Mouse (Mus musculus) embryo, embryonic 10 days (tissue): ENCODE measurements around the gene Rcan2.
A peak's percentile ranks its signal among the peaks of the same experiment; 100 is the strongest.

Experiments
- DNase-seq: peaks from one replicate; pipeline ENCODE4 v3.0.0-alpha.2; 2015; ENCODE audit warnings: low spot score

Rcan2 gene

DNA sequence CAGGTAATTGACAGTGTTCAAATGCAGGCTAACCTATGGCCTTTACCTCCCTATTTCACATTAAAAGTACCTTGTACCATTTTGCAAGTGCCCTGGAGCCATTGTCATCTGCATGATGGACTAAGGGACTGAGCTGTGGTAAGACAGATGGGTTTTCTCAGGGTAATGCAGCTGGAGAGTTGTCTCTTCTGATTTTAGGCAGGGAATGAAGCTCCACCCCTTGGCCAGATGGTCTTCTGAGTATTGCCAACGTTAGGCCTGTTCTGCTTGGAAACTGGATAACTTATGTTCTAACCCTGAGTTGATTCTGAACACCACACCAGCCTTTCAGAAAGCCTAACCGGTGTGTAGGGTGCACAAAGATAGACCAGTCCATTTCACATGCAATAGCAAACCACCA is 222.7 kb downstream of the Rcan2 start:
- no peak for DNase-seq

DNA sequence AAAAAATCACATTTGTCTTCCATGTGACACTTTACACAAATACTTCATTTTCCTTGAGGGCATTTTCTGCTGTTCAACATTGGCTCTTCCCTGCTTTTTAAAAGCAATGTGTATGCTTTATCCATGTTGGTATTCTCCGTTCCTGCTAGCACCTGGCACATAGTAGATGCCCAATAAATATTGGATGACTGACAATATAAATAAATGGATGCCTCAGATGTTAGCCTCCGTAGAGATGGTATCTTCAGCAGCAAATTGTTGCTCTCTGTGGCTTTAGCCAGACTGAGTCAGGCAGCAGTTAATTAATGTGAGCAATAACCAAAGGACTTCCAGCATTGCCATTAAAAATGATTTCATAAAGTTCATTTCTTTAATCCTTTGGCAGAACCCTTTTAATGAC is 223.9 kb downstream of the Rcan2 start:
- DNase-seq, result no peak

DNA sequence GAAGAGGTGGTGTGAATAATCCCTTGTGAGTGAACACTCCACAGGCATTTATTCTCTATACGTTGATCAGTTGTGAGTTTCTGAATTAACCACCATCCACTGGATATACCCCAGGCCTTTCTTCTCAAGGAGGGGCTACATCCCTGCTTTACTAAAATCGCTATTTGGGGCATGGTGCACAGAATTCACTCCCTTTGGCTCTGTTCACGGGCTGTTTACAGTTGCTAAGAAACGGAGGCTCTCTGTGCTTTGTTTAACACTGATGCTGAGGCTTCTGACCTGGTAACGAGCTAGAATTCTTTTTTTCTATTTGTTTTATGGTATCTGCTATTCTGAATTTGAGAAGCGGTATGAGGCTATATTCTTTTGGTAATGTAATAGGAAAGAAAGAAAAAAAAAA is 224.8 kb downstream of the Rcan2 start:
- no peak for DNase-seq

DNA sequence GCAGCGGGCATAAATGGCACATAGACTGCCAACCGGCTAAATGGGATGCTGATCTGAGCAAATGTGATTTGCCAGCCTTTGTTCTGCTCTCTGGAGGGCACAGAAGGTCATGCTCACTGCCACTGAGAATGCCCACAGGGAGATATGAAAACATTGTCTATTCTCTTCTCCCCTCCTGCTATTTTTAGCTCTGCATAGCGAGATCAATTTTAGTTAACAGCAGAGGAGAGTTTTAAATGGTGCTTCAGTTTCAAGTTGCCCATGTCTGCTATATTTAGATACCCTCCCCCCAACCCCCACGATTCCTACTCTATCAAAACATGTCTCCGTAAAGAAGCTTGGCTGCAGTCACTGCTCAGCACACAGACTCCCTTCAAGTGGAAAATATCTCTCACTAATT is 225.2 kb downstream of the Rcan2 start:
- DNase-seq, result no peak

DNA sequence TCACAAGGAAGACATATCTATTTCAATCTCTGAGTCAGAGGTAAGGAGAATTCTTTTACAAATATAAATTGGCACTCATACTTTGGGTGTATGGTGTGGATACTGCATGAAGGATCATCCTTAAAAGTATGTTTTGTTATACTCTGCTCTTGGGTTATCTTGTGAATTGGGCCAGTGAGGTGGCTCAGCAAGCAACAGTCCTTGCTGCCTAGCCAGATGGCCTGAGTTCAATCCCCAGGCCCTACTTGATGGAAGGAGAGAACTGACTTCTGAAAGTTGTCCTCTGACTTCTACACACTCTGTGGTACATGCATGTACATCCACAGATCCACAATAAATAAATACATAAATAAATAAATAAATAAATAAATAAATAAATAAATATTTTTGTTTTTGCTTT is 225.6 kb downstream of the Rcan2 start:
- DNase-seq, result no peak

DNA sequence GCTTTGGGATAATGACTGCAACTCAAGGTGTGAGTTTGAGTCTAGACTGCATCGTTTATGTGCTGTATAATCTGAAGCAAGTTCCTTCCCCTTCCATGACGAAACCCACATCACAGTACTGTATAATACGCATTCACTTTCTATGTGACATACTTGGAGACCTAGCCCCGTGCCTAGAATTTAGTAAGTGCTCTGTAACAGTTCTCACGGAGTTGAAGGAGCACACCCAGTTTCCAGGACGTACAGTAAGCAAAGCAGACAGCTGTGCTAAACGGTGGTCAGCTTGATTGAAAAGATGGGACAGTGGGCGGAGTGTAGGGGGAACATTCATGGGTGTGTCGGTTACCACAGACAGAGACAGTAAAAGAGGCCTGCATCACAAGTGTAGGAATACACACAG is 226.2 kb downstream of the Rcan2 start:
- no peak for DNase-seq

DNA sequence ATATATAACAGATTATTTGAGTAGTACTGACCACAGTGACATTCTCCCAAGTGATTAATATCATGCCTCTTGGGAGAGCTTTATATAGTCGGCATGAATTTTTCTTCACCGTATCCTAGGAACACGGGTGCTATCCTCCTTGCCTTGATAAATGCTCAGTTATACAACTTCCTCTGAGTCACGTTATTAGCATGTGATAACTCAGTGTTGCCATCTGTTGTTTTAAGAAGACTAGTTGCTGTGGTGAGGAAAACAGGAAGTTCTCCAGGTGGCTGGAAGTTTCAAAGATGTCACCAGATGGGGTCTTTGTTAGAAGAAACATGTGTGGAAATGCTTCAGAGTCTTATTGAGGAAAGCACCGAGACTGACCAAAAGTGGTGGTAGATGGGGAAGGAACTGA is 228.5 kb downstream of the Rcan2 start:
- no peak for DNase-seq

DNA sequence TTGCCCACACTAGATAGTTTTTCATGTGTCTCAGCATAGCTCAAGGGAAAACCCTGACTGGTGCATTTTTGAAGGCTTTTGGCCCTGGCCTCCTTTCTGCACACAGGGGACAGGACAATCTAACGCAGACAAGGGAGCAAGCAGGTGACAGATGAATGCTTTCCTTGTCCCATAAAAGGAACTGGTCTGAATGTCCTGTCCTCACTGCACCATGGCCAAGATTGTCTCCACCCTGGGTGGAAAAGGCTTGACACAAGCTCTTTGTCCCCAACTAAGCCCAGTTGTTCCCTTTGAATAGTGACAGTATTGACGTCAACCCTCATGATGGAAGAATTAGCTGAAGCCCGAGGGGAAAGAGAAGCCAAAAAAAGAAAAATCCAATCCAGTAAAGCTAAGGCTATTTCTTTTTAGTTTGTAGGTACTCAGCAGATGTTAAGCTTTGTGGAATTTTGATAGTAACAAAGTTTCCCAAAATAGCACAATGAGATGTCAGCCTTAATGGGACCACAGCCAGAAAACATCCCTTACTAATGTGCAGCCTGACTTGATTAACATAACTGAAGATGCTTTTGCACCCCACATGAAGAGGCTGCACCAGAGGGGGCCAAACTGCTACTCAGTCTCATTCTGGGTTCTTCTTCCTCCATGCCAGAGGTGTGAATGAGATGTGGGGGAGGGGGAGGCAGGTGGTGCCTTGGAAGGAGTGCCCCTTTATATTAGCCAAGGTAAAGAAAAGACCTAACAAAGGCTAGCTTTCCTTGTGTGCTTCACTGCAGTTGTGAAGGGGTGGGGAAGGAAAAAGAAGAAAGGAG is 229.8 kb downstream of the Rcan2 start:
- DNase-seq, result no peak

DNA sequence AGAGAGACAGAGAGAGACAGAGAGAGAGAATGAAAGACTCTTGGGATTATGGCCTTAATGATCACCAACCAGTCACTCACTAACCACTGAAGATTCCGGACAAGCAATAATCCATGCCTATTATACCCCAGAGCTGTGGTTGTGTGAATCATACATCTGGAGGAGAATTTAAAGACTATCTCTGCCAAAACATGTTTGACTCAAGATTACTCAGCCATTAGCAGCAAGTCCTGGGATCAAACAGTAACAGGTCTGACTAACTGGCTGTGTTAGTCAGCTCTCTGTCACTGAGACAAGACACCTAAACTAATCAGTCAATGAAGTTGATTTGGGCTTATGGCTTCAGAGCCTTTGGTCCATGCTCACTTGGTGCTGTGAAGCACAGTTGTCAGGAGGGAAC is 233.9 kb downstream of the Rcan2 start:
- DNase-seq, result no peak

DNA sequence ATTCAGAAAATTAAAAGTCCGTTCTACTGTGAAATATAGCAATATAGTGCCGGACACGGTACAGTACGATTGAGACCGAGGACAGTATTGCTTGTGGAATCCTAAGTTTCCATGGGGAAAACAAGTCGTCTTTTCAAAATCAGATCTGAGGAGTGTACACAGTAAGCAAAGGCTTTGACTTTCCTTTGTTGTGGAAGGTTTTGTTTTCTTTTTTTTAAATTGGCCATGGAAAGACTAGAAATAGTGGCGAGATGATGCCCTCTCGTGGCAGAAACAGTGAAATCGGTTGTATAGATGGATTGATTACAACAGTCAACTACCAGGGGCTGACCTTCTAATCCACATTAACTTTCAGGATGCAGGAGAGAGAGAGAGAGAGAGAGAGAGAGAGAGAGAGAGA is 237.5 kb downstream of the Rcan2 start:
- peak; percentile 65 for DNase-seq

DNA sequence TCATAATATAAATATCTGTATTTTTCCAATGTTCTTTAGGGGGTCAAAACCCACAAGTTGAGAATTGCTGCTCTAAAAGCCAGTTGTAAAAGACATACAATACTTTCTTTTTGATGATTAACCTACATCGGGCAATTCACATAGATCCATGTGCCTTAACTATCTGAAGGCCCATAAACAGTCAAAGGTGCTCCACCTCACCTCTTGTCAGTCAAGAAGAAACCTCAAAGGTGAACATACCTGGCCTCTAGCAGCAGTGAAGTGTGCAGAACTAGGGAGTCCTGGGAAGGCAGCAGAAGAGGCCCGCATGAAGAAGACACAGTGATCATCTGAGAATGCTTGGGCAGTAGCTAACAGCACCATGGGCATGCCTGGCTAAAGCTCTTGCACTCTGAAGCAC is 239.3 kb downstream of the Rcan2 start:
- DNase-seq, result no peak

DNA sequence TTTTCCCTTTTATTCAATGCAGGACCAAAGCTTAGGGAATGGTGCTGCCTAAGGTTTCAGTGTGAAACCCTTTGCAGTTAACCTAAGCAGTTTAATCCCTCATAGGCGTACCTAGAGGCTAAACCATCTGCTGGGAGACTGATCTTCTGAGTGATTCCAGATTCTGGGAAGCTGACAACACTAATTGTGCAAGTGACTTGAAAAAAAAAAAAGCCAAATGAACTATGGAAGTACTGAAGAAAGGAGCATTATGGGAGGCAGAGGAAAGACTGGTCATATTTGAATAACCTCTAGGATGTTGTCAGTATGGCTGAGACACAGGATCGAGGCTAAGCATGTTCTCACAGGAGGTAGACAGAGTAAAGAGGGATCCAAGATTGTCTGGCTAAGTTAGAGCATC is 241.2 kb downstream of the Rcan2 start:
- DNase-seq, result no peak

DNA sequence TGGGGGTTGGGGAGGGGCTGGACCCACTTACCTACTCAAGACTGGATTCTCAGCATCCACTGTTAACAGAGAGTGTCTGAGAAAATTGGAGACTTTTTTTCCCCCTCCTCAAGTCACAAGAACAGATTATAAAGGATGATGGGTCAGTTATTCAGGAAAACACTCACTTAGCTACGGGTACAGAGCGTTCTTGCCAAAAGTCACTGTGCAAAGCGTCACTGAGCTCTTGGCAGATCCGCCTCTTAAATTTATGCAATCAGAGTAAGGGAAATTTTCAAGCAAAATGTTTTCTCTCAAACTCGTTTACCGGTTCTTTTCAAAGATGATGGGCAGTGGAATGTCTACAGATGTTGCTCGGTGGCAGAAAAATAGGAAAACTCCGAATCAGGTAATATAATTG is 241.7 kb downstream of the Rcan2 start:
- no peak for DNase-seq

DNA sequence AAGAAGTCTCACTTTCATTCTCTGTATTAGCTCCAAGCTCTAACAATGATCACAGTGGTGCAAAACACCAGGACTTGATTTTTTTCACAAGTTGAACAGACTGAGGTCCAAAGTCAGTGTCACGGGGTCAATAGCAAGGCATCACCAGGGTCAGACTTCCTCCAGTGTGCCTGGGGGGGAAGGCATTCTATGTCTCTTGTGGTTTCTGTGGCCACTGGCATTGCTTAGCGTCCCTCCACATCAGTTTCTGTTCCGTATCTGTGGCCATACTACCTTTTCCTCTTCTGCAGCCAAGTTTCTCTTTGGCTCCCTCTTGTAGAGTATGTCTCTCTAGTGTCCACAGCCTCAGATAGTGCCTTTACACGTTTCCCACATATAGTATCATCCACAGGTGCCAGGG is 252.3 kb downstream of the Rcan2 start:
- DNase-seq, result peak; percentile 9

DNA sequence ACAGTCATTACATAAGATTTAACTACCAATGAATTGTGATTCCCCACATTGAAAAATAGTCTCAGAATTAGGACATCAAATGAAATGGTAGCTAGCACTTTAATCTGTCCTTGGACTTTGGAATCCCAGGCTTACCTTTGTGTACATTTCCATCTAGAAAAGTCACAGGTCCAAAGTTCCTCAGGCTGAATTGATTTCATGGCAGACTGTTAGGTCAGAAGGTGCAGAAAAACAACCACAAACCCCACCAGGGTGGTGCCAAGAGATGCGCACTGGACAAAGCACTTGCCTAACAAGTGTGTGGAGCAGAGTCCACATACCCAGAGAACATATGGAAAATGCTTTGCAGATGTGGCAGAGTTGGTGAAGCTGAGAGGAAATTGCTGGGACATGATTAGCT is 256.0 kb downstream of the Rcan2 start:
- DNase-seq, result no peak

DNA sequence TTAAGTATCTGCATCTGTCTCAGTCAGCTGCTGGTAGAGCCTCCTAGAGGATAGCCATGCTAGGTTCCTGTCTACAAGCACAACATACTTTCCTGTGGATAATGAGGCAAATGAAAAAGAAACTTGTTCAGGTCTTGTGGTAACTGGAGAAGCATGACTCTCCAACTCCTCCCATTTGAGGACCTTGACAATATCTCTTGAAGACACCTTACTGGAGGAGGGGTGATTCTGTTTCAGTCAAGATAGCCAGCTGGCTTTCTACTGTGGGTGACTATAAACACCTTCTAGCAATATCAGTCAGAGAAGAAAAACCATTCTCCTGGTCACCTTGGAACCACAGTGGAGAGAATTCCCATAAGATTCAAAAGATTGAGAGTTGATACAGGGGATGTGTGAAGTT is 257.0 kb downstream of the Rcan2 start:
- no peak for DNase-seq

DNA sequence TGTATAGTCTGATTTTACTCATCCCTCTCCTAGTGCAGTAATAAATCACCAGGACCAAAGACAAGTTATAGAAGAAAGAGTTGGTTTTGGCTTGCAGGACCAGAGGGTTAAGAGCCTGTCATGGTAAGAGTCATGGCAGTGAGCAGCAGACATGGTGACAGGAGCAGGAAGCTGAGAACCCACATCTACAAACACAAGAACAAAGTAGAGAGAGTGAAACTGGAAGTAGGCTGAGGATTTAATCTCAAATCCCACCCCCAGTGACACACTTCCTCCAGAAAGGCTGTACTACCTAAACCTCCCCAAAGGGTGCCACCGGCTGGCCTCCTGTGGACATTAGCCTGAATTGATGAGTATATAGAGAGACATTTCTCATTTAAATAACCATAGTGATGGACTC is 259.6 kb downstream of the Rcan2 start:
- DNase-seq, result no peak

DNA sequence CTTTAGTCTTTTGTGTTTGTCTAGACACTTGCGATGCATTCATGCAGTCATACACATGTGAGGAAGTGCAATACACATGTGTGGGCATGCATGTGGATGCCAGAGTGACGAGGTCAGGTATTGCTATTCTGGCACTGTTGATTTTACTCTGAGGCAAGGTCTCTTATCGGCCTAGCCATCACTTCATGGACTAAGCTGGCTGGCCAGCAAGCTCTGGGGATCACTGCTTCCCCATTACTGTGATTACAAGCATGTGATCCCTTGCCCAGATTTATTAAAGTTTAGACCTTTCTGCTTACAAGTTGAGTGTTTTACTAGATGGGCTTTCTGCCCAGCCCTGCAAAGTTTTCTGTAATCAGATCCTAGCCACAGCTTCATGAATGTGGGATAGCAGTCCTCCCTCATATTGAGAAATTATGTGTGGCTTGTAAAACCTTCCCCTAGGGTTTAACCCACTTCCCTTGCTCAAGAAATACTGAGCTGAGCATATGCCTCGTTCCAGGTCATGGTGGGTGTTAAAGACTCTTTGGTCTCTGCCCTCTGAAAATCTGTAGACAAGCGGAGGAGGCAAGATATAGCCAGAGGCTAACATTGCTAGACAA is 260.2 kb downstream of the Rcan2 start:
- no peak for DNase-seq

DNA sequence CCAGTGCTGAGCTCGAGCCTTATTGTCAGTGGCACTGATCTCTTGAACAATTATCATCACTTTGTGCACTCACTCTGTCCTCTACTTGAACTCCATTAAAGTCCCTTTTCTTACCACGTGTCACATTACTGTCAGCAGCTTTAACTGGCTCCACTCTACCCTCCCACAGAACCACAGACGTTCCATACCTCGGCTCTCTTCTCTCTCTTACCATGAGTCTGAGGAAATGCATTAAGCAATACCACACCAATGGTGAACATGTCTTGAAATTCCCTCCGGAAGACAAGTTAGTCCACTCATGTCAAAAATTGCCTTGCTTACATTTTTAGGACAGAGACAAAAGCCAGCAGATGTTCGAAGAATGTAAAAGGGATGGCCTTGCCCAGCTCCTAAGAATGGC is 267.7 kb downstream of the Rcan2 start:
- no peak for DNase-seq

DNA sequence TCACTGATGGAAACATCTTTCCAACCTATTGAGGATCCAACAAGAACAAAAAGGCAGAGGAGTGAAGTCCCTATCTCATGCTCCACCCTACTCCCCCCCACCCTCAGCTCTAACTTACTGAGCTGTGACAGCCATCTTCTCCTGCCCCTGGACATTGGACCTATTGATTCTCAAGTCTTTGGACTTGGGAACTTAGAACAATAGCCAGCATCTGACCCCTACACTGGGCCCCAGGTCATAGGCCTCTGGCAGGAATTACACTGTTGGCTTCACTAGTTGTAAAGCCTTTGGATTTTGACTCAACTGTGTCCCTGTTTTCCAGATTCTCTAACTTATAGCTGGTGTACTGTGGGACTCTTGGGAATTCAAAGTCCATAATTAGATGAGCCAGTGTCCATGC is 270.5 kb downstream of the Rcan2 start:
- DNase-seq, result no peak

DNA sequence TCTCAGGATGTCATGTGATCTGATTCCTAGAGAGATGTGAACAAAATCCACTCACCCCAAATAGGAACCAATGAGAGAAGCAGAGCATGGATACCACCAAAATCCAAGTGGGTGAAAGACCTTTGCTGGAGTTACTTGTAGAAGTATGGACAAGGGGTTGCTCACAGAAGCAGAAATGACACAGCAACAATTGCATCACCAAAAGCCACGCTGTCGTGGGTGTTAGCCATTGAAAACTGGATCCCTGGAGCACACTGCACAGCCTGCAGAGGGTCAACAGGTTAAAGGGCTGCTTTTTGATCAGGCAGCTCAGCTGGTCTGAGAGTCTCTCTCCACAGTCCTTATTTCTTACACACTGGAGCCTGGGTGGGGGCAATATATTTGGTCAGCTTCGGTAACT is 274.4 kb downstream of the Rcan2 start:
- DNase-seq, result no peak

DNA sequence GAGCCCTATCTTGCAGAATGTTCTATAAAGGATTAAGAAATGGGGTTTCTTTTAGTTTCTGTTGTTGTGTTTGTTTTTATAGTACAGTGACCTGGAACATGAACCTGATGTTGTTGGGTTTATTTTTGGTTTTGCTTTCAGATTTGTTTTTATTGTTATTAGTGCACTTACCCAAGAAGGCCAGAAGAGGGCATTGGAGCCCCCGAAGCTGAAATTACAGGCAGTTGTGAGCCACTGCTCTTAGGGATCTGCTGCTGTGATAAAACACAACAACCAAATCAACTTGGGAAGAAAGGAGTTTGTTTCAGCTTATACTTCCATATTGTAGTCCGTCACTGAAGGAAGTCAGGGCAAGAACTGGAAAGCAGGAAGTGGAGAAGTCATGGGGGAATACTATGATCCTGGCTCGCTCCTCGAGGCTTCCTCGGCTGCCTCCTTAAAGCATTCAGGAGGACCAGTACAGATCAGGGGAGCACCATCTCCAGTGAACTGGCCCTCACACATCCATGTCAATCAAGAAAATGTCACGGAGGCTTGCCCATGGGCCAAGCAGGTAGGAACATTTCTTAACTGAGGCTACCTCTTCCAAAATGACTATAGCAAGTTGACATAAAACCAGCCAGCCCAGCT is 275.0 kb downstream of the Rcan2 start:
- DNase-seq, result peak; percentile 27

DNA sequence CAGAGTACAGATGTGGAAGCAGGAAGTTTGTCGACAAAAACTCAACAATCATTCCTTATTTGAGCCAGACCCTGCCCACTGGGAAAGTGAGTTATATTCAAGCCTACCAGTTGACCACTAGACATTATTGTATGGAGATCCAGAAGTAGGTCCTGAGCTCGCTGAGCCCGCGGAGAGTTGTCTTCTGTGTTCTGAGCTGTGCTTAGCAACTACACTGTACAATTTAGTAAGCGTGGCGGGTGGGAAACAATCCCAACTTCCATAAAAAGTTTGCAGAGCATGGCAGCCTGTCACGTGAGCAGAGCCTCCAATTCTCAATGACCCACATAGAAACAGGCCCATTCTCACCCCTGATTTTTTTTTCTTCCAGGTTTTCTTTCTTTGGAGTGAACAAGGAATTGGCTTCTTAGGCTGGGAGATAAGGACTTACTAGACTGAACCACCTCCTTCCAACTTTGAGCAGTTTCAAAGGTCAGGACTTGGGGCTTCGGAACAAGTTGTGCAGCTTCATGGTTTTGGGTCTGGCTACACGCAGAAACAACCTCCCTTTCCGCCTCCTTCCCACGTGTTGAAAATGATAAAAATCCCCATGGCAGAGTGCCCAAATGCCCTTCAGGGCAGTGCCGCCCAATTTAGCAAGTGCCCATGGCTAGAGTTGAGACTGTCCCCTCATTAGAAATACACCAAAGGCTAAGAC is 276.1 kb downstream of the Rcan2 start:
- no peak for DNase-seq
